Mouse (Mus musculus) kidney, embryonic 14.5 days (tissue): ENCODE measurements around the gene C1qbp. TPM values are rescaled to one million over a fixed set of nuclear protein-coding genes. Genes with fewer than 3 reads are reported as not detected.
A peak's percentile ranks its signal among the peaks of the same experiment; 100 is the strongest.

Experiments used
- ATAC-seq: fragments of 200-750 bp; cut with Nextera tagmentation; 2 replicates; pipeline ENCODE4 v1.8.0; 2017; ENCODE audit warnings: moderate number of reproducible peaks, mild to moderate bottlenecking, moderate TSS enrichment, moderate library complexity; ENCODE audit not compliant: low FRiP score, low TSS enrichment
- H3K27ac ChIP-seq: fragments of 300-500 bp; sonication (generic); 2 replicates; pipeline ENCODE4 v1.5.1; 2014; ENCODE audit warnings: low read depth, mild to moderate bottlenecking, low read length, moderate library complexity, mixed read lengths
- H3K27me3 ChIP-seq: fragments of 300-500 bp; sonication (generic); 2 replicates; pipeline ENCODE4 v1.6.1; 2014; ENCODE audit warnings: mild to moderate bottlenecking, low read length; ENCODE audit not compliant: control insufficient read depth, insufficient read depth
- H3K36me3 ChIP-seq: fragments of 300-500 bp; sonication (generic); 2 replicates; pipeline ENCODE4 v1.6.1; 2014; ENCODE audit warnings: low read length, mixed read lengths; ENCODE audit not compliant: control insufficient read depth, insufficient read depth
- H3K4me1 ChIP-seq: fragments of 300-500 bp; sonication (generic); 2 replicates; pipeline ENCODE4 v1.6.1; 2014; ENCODE audit warnings: low read length, mixed read lengths; ENCODE audit not compliant: control insufficient read depth, insufficient read depth
- H3K4me2 ChIP-seq: fragments of 300-500 bp; sonication (generic); replicated peaks from 2 replicates; pipeline ENCODE4 v1.6.1; 2014; ENCODE audit warnings: low read depth, mild to moderate bottlenecking, low read length
- H3K4me3 ChIP-seq: fragments of 300-500 bp; sonication (generic); 2 replicates; pipeline ENCODE4 v1.5.1; 2014; ENCODE audit warnings: mild to moderate bottlenecking, low read length
- H3K9ac ChIP-seq: fragments of 300-500 bp; sonication (generic); 2 replicates; pipeline ENCODE4 v1.6.1; 2014; ENCODE audit warnings: low read depth, mild to moderate bottlenecking, low read length, moderate library complexity
- H3K9me3 ChIP-seq: fragments of 300-500 bp; sonication (generic); 2 replicates; pipeline ENCODE4 v1.6.1; 2016; ENCODE audit warnings: low read length; ENCODE audit not compliant: control insufficient read depth
- WGBS: fragments of 180-500 bp; shearing (Covaris S2); extraction: QIAGEN DNeasy Blood & Tissue Kit; methylation state at CpG from one replicate; pipeline ENCODE4 v1.1.7; 2014; 5-methylcytosine and 5-hydroxymethylcytosine counted together
- polyA plus RNA-seq: library from polyadenylated mRNA; unstranded; fragments of >200 nt; fragmentation: Nextera tagmentation; extraction: Ambion mirVana; gene quantifications from 2 replicates; pipeline ENCODE4 v1.2.1, GENCODE M21; 2014

The C1qbp gene
- 288 and 307 TPM in 2 replicates for polyA plus RNA-seq

- Histone ChIP-seq H3K36me3 (peaks cover 68% of the 10 kb centered on the region), H3K27me3 (no peaks in the 10 kb centered on the region), H3K27ac (peak within 1 kb of the TSS; percentile 20; the same call in 1 of the 2 replicates)
Measured at GRCm38 (mm10) chr11:70982557-70983228, at the start of gene C1qbp. C1qbp (minus strand) TSS chr11:70983026.

GRCm38 (mm10) chr11:71032070-71032469 lies 49.2 kb upstream of the C1qbp start:
- H3K36me3 ChIP-seq: peaks cover 12% of the 10 kb centered on the region
- H3K27me3 ChIP-seq: no peaks in the 10 kb centered on the region
- no peak for ATAC-seq
- H3K4me2 ChIP-seq: peak overlapping the region; percentile 83
- no peaks in the 10 kb centered on the region for H3K9me3 ChIP-seq
- WGBS: 59% methylated on average over 7 of the region's 7 CpGs
- H3K4me3 ChIP-seq: peak overlapping the region; percentile 44
- H3K27ac ChIP-seq: peak overlapping the region; percentile 66; the same call in 1 of the 2 replicates
- peaks cover 13% of the 10 kb centered on the region; the same call in 1 of the 2 replicates for H3K4me1 ChIP-seq
- H3K9ac ChIP-seq: peak overlapping the region; percentile 69; the same call in 1 of the 2 replicates

More at GRCm38 (mm10) chr11:70982557-70983228, at the start of gene C1qbp:
- Histone ChIP-seq H3K9me3 (no peaks in the 10 kb centered on the region), H3K4me2 (peak within 1 kb of the TSS; percentile 81), H3K4me1 (peaks cover 5% of the 10 kb centered on the region; the same call in 1 of the 2 replicates), H3K9ac (peak within 1 kb of the TSS; percentile 90), H3K4me3 (peak within 1 kb of the TSS; percentile 92)
- under 1% methylated on average over 63 of the region's 64 CpGs for WGBS
- peak; percentile 96 for ATAC-seq

- Histone ChIP-seq H3K4me3 (no peak overlapping the region), H3K4me1 (peaks cover 13% of the 10 kb centered on the region; the same call in 1 of the 2 replicates), H3K9ac (no peak overlapping the region), H3K9me3 (no peaks in the 10 kb centered on the region), H3K27ac (no peak overlapping the region), H3K27me3 (no peaks in the 10 kb centered on the region), H3K4me2 (no peak overlapping the region), H3K36me3 (peaks cover 38% of the 10 kb centered on the region)
- 76% methylated on average over 3 of the region's 3 CpGs for WGBS
- ATAC-seq: no peak
Measured at GRCm38 (mm10) chr11:71029403-71030118, 46.7 kb upstream of the C1qbp start.

- no peaks in the 10 kb centered on the region for H3K9me3 ChIP-seq
- no peak overlapping the region for H3K9ac ChIP-seq
- no peak for ATAC-seq
- H3K27ac ChIP-seq: no peak overlapping the region
- no peaks in the 10 kb centered on the region for H3K27me3 ChIP-seq
- no peak overlapping the region for H3K4me3 ChIP-seq
- no peak overlapping the region for H3K4me2 ChIP-seq
- H3K4me1 ChIP-seq: peaks cover 13% of the 10 kb centered on the region; the same call in 1 of the 2 replicates
- 85% methylated on average over 3 of the region's 3 CpGs for WGBS
- H3K36me3 ChIP-seq: peaks cover 46% of the 10 kb centered on the region
Measured at GRCm38 (mm10) chr11:71028280-71028679, 45.5 kb upstream of the C1qbp start.

- H3K9ac ChIP-seq: peak within 1 kb of the TSS; percentile 88
- no peaks in the 10 kb centered on the region for H3K27me3 ChIP-seq
- peak within 1 kb of the TSS; percentile 85 for H3K4me3 ChIP-seq
- H3K9me3 ChIP-seq: no peaks in the 10 kb centered on the region
- H3K27ac ChIP-seq: peak within 1 kb of the TSS; percentile 88
- H3K4me1 ChIP-seq: peaks cover 10% of the 10 kb centered on the region; the same call in 1 of the 2 replicates
- ATAC-seq: peak; percentile 100
- under 1% methylated on average over 71 of the region's 71 CpGs for WGBS
- H3K4me2 ChIP-seq: peak within 1 kb of the TSS; percentile 88
- peaks cover 23% of the 10 kb centered on the region; the same call in 1 of the 2 replicates for H3K36me3 ChIP-seq
Measured at GRCm38 (mm10) chr11:71019201-71020068, 36.6 kb upstream of the C1qbp start, which contains the start of the genes Mis12 and Derl2. Mis12 (plus strand) TSS chr11:71019611. Derl2 (minus strand) TSS chr11:71019841.

GRCm38 (mm10) chr11:71018416-71019200 lies 35.8 kb upstream of the C1qbp start:
- peaks cover 25% of the 10 kb centered on the region; the same call in 1 of the 2 replicates for H3K36me3 ChIP-seq
- peak; percentile 41 for ATAC-seq
- H3K4me2 ChIP-seq: peak overlapping the region; percentile 79
- H3K4me3 ChIP-seq: peak overlapping the region; percentile 85
- H3K4me1 ChIP-seq: peaks cover 10% of the 10 kb centered on the region; the same call in 1 of the 2 replicates
- no peaks in the 10 kb centered on the region for H3K9me3 ChIP-seq
- peak overlapping the region; percentile 88 for H3K9ac ChIP-seq
- H3K27ac ChIP-seq: peak overlapping the region; percentile 59; the same call in 1 of the 2 replicates
- WGBS: 4% methylated on average over 28 of the region's 28 CpGs
- H3K27me3 ChIP-seq: no peaks in the 10 kb centered on the region

GRCm38 (mm10) chr11:71017051-71017450 lies 34.2 kb upstream of the C1qbp start:
- H3K27me3 ChIP-seq: no peaks in the 10 kb centered on the region
- ATAC-seq: no peak
- WGBS: 89% methylated on average over 1 of the region's 1 CpGs

GRCm38 (mm10) chr11:71012743-71013142 lies 29.9 kb upstream of the C1qbp start:
- Histone ChIP-seq H3K9me3 (no peaks in the 10 kb centered on the region), H3K36me3 (peaks cover 54% of the 10 kb centered on the region), H3K4me2 (no peak overlapping the region), H3K9ac (no peak overlapping the region), H3K27me3 (no peaks in the 10 kb centered on the region), H3K27ac (no peak overlapping the region), H3K4me1 (no peaks in the 10 kb centered on the region), H3K4me3 (no peak overlapping the region)
- WGBS: 98% methylated on average over 7 of the region's 7 CpGs
- ATAC-seq: no peak

More at GRCm38 (mm10) chr11:71017051-71017450, 34.2 kb upstream of the C1qbp start:
- Histone ChIP-seq H3K27ac (no peak overlapping the region), H3K4me3 (no peak overlapping the region), H3K9ac (no peak overlapping the region), H3K4me1 (peaks cover 10% of the 10 kb centered on the region; the same call in 1 of the 2 replicates), H3K9me3 (no peaks in the 10 kb centered on the region), H3K36me3 (peaks cover 28% of the 10 kb centered on the region), H3K4me2 (no peak overlapping the region)
